Mouse (Mus musculus) cerebellum, adult 2 months (tissue): ENCODE measurements at regions not wholly inside any gene's neighbourhood (a gene's known extent, or its start where the extent isn't known, plus 50 kb on each side); places are given as distances from the start of the nearest gene placed in this dataset.
"Not testable (repeated sequence)": the region's sequence is repeated elsewhere in the genome, so short reads cannot be mapped to it uniquely, and the experiment has no call there.

Source experiments
- DNase-seq, 2 experiments: peaks; one replicate each; pipeline ENCODE4 v3.0.0; 2021
- H3K27ac ChIP-seq: fragments of 200-500 bp; 2 replicates; pipeline ENCODE4 v1.5.1; 2012; ENCODE audit warnings: low read length, control low read depth, inconsistent platforms; ENCODE audit not compliant: insufficient read depth
- H3K27me3 ChIP-seq: fragments of 200-500 bp; 2 replicates; pipeline ENCODE4 v1.6.1; 2012; ENCODE audit warnings: inconsistent platforms, mild to moderate bottlenecking, low read length, moderate library complexity; ENCODE audit not compliant: control insufficient read depth, insufficient read depth
- H3K4me1 ChIP-seq: fragments of 200-500 bp; 2 replicates; pipeline ENCODE4 v1.6.1; 2011; ENCODE audit warnings: low read length; ENCODE audit not compliant: control insufficient read depth, insufficient read depth
- H3K4me3 ChIP-seq: fragments of 200-500 bp; replicated peaks from 2 replicates; pipeline ENCODE3; 2011; ENCODE audit warnings: mild to moderate bottlenecking, low read depth, low read length, control low read depth; ENCODE audit not compliant: insufficient read depth
- WGBS: fragments of 180-500 bp; shearing (Covaris S2); methylation state at CpG from one replicate; pipeline ENCODE4 v1.1.7; 2018; 5-methylcytosine and 5-hydroxymethylcytosine counted together

DNA sequence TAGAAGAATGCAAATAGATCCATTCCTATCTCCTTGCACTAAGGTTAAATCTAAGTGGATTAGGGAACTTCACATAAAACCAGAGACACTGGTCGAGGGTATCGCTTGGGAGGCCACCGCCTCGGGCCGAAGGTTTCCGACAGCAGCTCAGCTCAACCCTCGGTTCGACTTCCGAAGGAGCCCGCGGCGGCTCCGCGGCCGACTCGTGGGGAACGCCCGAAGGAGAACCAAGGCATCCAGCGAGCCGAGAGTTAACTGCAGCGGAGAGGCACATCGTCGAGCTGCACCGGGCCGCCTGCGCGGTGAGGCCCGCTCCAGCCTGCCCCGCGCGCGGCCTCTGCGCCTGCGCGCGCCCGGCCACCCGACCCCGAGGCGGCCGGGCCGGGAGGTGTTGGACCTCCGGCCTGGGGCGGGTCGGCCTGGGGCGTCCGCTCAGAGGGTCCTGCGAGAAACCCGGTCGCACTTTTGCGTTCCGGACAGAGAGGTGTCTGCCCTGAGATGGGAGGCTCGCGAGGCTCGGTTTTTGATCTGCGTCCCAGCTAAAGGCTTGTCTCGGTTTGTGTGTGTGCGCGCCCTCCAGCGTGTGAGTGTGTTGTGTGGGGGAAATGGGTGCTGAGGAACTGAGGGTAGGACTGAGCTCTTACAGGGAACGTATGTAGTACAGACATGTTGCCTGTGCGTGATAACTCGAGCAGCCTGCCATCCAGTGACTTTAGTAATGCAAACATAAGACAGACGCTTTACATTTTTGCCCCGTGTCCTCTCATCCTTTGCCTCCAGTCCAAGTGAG is 50.9 kb upstream of the Vmn2r9 start:
- H3K27ac ChIP-seq, H3K4me1 ChIP-seq: not testable (repeated sequence)
- WGBS, result 2% methylated on average over 49 of the region's 65 CpGs

More for the DNA sequence above, 50.9 kb upstream of the Vmn2r9 start:
- not testable (repeated sequence) for H3K27me3 ChIP-seq, H3K4me3 ChIP-seq
- peak; percentile 22 to 53 for DNase-seq
